Mouse (Mus musculus): ENCODE results near the gene Ifnk. TPM values are rescaled to one million over a fixed set of nuclear protein-coding genes. Genes with fewer than 3 reads are reported as not detected.

Ifnk gene
- not detected for total RNA-seq (2023)

GRCm38 (mm10) chr4:35151756-35152155 lies at the start of gene Ifnk:
Gene Ifnk (plus strand): TSS chr4:35152056.

GRCm38 (mm10) chr4:35156751-35157611 lies 5.1 kb downstream of the Ifnk start, which contains the start of gene Mob3b:
Gene Mob3b (minus strand): TSS chr4:35157484.

Other genes with a start within 250 kb of the Ifnk start
- gene Mob3b, start 5.4 kb downstream of the Ifnk start, total RNA-seq (2023) = 10 to 100 TPM; 64.9 to 73.2 TPM
- 10 to 100 TPM; 42.0 to 53.0 TPM for gene C9orf72, start 74.1 kb downstream of the Ifnk start, total RNA-seq (2023)